Mouse (Mus musculus): Measurements from ENCODE around the gene Gm13691. TPM values are rescaled to one million over a fixed set of nuclear protein-coding genes. Genes with fewer than 3 reads are reported as not detected.
"Not testable (repeated sequence)": the region's sequence is repeated elsewhere in the genome, so short reads cannot be mapped to it uniquely, and the experiment has no call there.

Gene Gm13691
- total RNA-seq, 4 experiments from 2014 or later: 0.75 to 1.0 (median 0.76) TPM

DNA sequence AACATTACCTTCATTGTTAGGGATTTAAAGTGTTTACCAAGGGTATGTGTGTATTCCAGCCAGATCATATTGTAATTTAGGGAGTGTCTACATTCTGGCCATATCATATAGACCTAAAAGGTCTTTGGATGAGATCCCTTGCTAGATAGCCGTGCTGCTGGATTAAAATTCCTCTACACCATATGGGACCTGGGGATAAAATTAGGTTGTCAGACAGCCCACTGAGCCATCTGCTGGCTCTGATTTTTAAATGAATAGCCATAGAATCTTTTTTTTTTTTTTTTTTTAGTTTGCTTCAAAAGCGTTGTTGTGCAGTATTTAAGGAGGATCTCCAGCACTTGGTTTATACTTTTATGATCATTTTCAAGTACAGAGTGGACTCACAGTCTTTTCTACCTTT lies 42.2 kb downstream of the Gm13691 start:
- no peak for DNase-seq (ENCODE audit: low spot score)

DNA sequence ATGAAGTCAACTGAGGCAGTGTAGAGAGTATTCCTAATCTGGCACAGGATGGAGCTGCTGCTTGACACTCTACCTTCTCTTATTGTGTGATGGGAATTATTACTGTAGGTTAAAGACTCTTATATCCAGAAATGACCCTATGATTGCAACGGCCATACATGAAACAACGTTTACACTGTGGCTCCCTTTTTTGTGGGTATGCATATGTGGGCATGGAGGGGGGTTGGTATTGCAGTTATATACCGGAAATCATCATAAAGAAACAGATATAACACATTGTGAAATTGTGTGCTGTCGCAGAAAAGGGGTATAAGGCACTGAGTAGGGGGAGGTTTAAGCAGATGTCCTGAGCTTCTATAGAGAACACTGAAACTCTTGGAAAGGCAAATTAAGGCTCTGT lies 45.6 kb downstream of the Gm13691 start:
- DNase-seq (ENCODE audit: low spot score): no peak

- DNase-seq (ENCODE audit: low spot score): no peak
These were observed 47.0 kb downstream of the Gm13691 start for GRCm38 (mm10) chr2:84037304-84037703.

- not testable (repeated sequence) for DNase-seq (ENCODE audit: low spot score)
These were observed 47.6 kb downstream of the Gm13691 start for GRCm38 (mm10) chr2:84037943-84038342.

DNA sequence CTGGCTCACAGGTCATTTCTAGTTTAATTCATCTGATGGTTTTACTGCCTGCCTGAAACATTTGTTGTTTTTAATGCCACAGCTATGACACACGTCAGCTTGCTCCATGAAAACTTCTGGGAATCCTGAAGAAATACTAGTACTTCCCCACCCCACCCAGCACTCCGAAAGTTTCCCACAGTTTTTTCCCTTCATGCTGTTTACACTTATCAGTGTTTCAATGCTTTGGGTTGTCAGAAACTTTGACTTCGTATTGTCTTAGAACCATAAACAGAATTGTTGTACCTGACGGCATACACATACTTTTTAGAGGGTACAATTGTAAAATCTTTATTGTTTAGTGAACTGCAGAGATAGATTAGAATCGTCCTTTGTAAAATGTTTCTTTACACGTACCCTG lies 48.9 kb downstream of the Gm13691 start:
- no peak for DNase-seq (ENCODE audit: low spot score)

Other genes with a start within 250 kb of the Gm13691 start
- under 1 TPM; 0.40 to 0.94 (median 0.55) TPM for gene Fam171b, start 177.9 kb upstream of the Gm13691 start, total RNA-seq (2022)
- not detected for gene Zswim2, start 49.3 kb upstream of the Gm13691 start, total RNA-seq (2022)
- 1 to 10 TPM in 1 of 4 experiments, under 1 TPM in 3; 0.75 to 1.0 (median 0.76) TPM for gene Gm13698, start 34.9 kb upstream of the Gm13691 start, total RNA-seq (2022)
- gene Gm13693, start 29.1 kb upstream of the Gm13691 start, total RNA-seq (2022): 1 to 10 TPM in 1 of 4 experiments, under 1 TPM in 3; 0.75 to 1.0 (median 0.76) TPM
- gene Gm13695, start 23.2 kb upstream of the Gm13691 start, total RNA-seq (2022): under 1 TPM in 1 of 4 experiments, not detected in 3; 0.75 TPM
- gene Gm13696, start 17.4 kb upstream of the Gm13691 start, total RNA-seq (2022): 1 to 10 TPM in 1 of 4 experiments, under 1 TPM in 3; 0.75 to 1.0 (median 0.76) TPM
- gene Gm13694, start 11.6 kb upstream of the Gm13691 start, total RNA-seq (2022): 1 to 10 TPM in 1 of 4 experiments, under 1 TPM in 3; 0.75 to 1.0 (median 0.76) TPM
- 1 to 10 TPM in 1 of 4 experiments, under 1 TPM in 3; 0.75 to 1.0 (median 0.76) TPM for gene Gm13697, start 5.8 kb upstream of the Gm13691 start, total RNA-seq (2022)

Data from heart, adult 8-10 months (tissue).